Mouse (Mus musculus): Measurements from ENCODE around the gene Ube4a. TPM values are rescaled to one million over a fixed set of nuclear protein-coding genes. Genes with fewer than 3 reads are reported as not detected.
"Not testable (repeated sequence)": the region's sequence is repeated elsewhere in the genome, so short reads cannot be mapped to it uniquely, and the experiment has no call there.

Gene Ube4a
- polyA plus RNA-seq, 1 experiment from 2014 or later = 32.0 TPM

DNA sequence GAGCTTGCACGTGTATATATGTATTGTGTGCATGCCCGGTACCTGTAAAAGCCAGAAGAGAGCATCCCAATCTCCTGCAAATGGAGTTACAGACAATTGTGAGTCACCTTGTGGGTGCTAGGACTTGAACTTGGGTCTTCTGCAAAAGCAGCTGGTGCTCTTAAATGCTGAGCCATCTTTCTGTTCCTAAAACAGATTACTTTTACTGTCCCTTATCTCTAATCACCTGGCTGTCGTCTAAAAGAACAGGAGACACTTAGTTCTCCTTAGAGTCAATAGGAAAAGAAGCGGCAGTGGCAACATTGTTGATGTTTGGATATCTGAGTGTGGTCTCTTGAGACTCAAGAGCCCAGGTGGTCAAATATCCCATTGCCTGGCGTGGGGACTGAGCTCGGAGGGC, 12.4 kb upstream of the Ube4a start:
- Histone ChIP-seq H3K4me1 (replicated peaks; ENCODE audit: control insufficient read depth, insufficient read depth, low read length) (no peaks in the 10 kb centered on the region), H3K4me2 (ENCODE audit: low read depth, low read length, severe bottlenecking) (no peak overlapping the region), H3K27me3 (ENCODE audit: control insufficient read depth, insufficient read depth, low read length) (no peaks in the 10 kb centered on the region), H3K9ac (ENCODE audit: low read length) (no peak overlapping the region), H3K36me3 (ENCODE audit: control insufficient read depth, insufficient read depth, low read length) (no peaks in the 10 kb centered on the region), H3K4me3 (ENCODE audit: low read depth, low read length) (no peak overlapping the region), H3K9me3 (ENCODE audit: control insufficient read depth, low read length) (no peaks in the 10 kb centered on the region), H3K27ac (ENCODE audit: low read depth, low read length) (no peak overlapping the region)
- WGBS = 78% methylated on average over 6 of the region's 6 CpGs
- DNase-seq (ENCODE audit: low spot score) = no peak
- no peak for ATAC-seq (replicated peaks; ENCODE audit: low FRiP score)

DNA sequence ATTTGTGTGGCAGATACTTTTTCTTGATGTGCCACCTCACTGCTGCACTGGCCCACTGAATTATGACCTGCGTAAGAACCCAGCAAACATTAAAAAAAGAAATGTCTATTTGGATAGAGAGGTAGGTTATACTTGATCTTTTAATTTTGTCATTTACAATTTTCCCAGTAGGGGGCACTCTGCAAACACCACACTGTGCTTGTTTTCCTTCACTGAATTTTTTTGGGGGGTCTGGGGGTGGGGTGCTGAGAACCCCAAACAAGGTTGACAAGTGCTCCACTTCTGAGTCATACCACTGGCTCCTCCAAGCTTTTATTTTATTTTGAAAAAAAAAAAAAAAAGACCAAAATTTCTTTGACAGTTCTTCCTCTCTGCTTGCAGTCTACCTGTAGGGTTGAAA, 4.0 kb upstream of the Ube4a start:
- Histone ChIP-seq H3K4me3 (ENCODE audit: low read depth, low read length) (no peak overlapping the region), H3K4me2 (ENCODE audit: low read depth, low read length, severe bottlenecking) (no peak overlapping the region), H3K9ac (ENCODE audit: low read length) (no peak overlapping the region), H3K4me1 (replicated peaks; ENCODE audit: control insufficient read depth, insufficient read depth, low read length) (peaks cover 8% of the 10 kb centered on the region; the same call in 1 of the 2 replicates), H3K27ac (ENCODE audit: low read depth, low read length) (no peak overlapping the region), H3K9me3 (ENCODE audit: control insufficient read depth, low read length) (no peaks in the 10 kb centered on the region), H3K27me3 (ENCODE audit: control insufficient read depth, insufficient read depth, low read length) (no peaks in the 10 kb centered on the region), H3K36me3 (ENCODE audit: control insufficient read depth, insufficient read depth, low read length) (no peaks in the 10 kb centered on the region)
- ATAC-seq (replicated peaks; ENCODE audit: low FRiP score) (no peak), DNase-seq (ENCODE audit: low spot score) (no peak)
- WGBS = 82% methylated on average over 1 of the region's 1 CpGs

DNA sequence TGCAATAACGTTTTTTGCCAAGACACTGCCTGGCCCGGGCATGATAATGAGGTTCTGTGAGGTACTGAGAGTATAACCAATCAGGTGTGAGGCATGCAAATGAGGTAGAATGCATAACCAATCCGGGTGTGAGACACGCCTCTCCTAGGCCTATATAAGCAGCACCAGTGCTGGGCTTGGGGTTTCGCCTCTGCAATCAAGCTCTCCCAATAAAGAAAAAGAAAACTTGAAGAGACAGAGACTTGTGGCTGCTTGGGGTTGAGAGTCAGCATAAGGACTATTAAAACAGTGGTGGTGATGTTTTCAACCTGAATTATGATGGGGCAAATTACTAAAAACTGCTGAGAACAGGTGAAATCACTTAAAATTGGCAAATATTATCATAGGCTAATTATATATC, 2.4 kb upstream of the Ube4a start:
- not testable (repeated sequence) for DNase-seq (ENCODE audit: low spot score); H3K9me3 ChIP-seq (ENCODE audit: control insufficient read depth, low read length); H3K4me2 ChIP-seq (ENCODE audit: low read depth, low read length, severe bottlenecking); H3K4me1 ChIP-seq (replicated peaks; ENCODE audit: control insufficient read depth, insufficient read depth, low read length); ATAC-seq (replicated peaks; ENCODE audit: low FRiP score); H3K27me3 ChIP-seq (ENCODE audit: control insufficient read depth, insufficient read depth, low read length); H3K4me3 ChIP-seq (ENCODE audit: low read depth, low read length); H3K27ac ChIP-seq (ENCODE audit: low read depth, low read length); H3K36me3 ChIP-seq (ENCODE audit: control insufficient read depth, insufficient read depth, low read length); H3K9ac ChIP-seq (ENCODE audit: low read length)
- 91% methylated on average over 5 of the region's 5 CpGs for WGBS

DNA sequence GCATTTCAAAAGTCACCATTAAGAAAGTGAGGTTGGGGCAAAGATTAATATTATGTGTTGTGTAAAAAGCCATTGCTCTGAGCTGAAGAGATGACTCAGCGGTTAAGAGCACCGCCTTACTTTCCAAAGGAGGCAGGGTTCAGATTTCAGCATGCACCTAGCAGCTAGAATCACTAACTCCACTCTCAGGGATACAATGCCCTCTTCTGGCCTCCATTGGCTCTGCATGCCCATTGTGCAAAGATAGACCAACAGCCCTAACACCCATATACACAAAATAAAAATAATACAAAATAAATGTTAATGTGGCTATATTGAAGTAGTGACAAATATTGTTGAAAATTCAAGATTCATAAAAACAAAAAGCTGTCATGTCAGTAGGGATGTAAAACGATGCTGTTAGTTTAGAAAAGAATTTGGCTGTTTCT, 1.4 kb upstream of the Ube4a start:
- WGBS = 25% methylated on average over 3 of the region's 3 CpGs
- DNase-seq (ENCODE audit: low spot score) = peak; percentile 65

DNA sequence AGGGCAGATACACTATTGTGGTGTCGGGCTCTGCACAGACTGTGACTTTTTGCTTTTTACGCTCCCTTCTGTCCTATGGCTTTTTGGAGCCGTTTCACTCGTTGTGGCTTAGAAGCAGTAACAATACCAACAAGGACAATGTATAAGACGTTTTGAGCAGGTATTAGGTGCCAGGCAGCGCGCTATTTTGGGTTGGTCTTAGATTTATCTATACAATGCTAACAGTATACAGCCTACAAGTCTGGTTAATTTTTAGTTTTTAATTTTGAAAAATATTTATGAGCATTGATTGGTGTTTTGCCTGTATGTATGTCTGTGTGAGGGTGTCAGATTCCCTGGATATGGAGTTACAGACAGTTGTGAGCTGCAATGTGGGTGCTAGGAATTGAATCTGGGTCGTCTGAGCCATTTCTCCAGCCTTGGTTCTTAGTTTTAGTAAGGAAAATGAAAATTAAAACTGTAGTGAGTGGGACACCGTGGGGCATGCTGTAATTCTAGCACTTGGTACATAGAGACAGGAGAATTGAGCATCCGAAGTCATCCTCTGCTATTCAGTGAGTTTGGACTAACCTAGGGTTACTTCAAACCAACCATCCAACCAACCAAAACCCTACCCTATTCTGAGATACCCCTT, 550 bp upstream of the Ube4a start:
- ATAC-seq (replicated peaks; ENCODE audit: low FRiP score) (no peak), DNase-seq (ENCODE audit: low spot score) (no peak)
- Histone ChIP-seq H3K4me2 (ENCODE audit: low read depth, low read length, severe bottlenecking) (peak overlapping the region; percentile 68), H3K27ac (ENCODE audit: low read depth, low read length) (no peak overlapping the region), H3K9me3 (ENCODE audit: control insufficient read depth, low read length) (no peaks in the 10 kb centered on the region), H3K4me3 (ENCODE audit: low read depth, low read length) (peak overlapping the region; percentile 86), H3K36me3 (ENCODE audit: control insufficient read depth, insufficient read depth, low read length) (no peaks in the 10 kb centered on the region), H3K4me1 (replicated peaks; ENCODE audit: control insufficient read depth, insufficient read depth, low read length) (peaks cover 8% of the 10 kb centered on the region; the same call in 1 of the 2 replicates), H3K27me3 (ENCODE audit: control insufficient read depth, insufficient read depth, low read length) (no peaks in the 10 kb centered on the region), H3K9ac (ENCODE audit: low read length) (peak overlapping the region; percentile 48; the same call in 1 of the 2 replicates)
- 14% methylated on average over 10 of the region's 10 CpGs for WGBS

More for the DNA sequence above, 1.4 kb upstream of the Ube4a start:
- Histone ChIP-seq H3K9ac (ENCODE audit: low read length) (no peak overlapping the region), H3K27ac (ENCODE audit: low read depth, low read length) (no peak overlapping the region), H3K36me3 (ENCODE audit: control insufficient read depth, insufficient read depth, low read length) (no peaks in the 10 kb centered on the region), H3K4me3 (ENCODE audit: low read depth, low read length) (no peak overlapping the region), H3K4me2 (ENCODE audit: low read depth, low read length, severe bottlenecking) (no peak overlapping the region), H3K9me3 (ENCODE audit: control insufficient read depth, low read length) (no peaks in the 10 kb centered on the region), H3K27me3 (ENCODE audit: control insufficient read depth, insufficient read depth, low read length) (no peaks in the 10 kb centered on the region), H3K4me1 (replicated peaks; ENCODE audit: control insufficient read depth, insufficient read depth, low read length) (peaks cover 8% of the 10 kb centered on the region; the same call in 1 of the 2 replicates)
- no peak for ATAC-seq (replicated peaks; ENCODE audit: low FRiP score)

DNA sequence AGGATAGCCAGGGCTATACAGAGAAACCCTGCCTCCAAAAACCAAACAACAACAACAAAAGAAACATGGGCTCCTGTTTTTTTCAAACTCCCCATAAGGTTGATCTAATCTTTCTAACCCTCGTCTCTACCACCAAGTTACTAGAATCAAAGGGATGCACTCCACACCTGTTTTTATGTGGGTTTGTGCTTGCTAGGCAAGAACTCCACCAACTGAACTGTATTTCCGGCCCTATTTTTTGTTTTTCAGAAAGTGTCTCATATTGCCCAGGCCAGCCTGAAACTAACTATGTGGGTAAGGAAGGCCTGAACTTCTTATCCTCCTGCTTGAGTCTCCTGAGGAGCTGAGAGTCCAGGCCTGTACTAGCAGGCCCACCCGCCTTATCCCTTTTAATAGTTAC, 11.0 kb downstream of the Ube4a start:
- H3K9ac ChIP-seq (ENCODE audit: low read length) = no peak overlapping the region
- no peaks in the 10 kb centered on the region for H3K4me1 ChIP-seq (replicated peaks; ENCODE audit: control insufficient read depth, insufficient read depth, low read length)
- WGBS = 87% methylated on average over 3 of the region's 3 CpGs
- H3K4me2 ChIP-seq (ENCODE audit: low read depth, low read length, severe bottlenecking) = no peak overlapping the region
- no peak overlapping the region for H3K4me3 ChIP-seq (ENCODE audit: low read depth, low read length)
- DNase-seq (ENCODE audit: low spot score) (no peak), ATAC-seq (replicated peaks; ENCODE audit: low FRiP score) (no peak)
- H3K9me3 ChIP-seq (ENCODE audit: control insufficient read depth, low read length) = no peaks in the 10 kb centered on the region
- no peaks in the 10 kb centered on the region; the same call in none of the 2 replicates for H3K36me3 ChIP-seq (ENCODE audit: control insufficient read depth, insufficient read depth, low read length)
- no peaks in the 10 kb centered on the region for H3K27me3 ChIP-seq (ENCODE audit: control insufficient read depth, insufficient read depth, low read length)
- H3K27ac ChIP-seq (ENCODE audit: low read depth, low read length) = no peak overlapping the region

DNA sequence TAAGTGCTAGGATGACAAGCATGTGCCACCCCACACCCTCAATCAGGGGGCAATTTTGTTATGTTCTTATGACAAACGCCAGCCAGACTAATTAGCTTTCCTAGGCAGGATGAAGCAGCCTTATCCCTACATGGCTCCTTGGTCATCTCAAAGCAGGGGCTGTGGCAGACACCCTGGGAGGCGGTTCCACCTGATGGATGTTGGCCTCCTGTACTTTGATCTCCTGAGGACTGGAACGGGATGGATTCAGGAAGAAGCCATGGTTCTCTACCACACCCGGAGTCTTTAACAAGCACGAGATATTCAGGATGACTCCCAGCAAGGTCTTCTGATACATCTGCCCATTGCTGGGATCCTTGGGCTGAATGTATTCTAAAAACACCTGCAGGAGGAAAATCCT, 17.6 kb downstream of the Ube4a start:
- Histone ChIP-seq H3K36me3 (ENCODE audit: control insufficient read depth, insufficient read depth, low read length) (no peaks in the 10 kb centered on the region; the same call in none of the 2 replicates), H3K4me2 (ENCODE audit: low read depth, low read length, severe bottlenecking) (no peak overlapping the region), H3K27me3 (ENCODE audit: control insufficient read depth, insufficient read depth, low read length) (no peaks in the 10 kb centered on the region), H3K4me1 (replicated peaks; ENCODE audit: control insufficient read depth, insufficient read depth, low read length) (no peaks in the 10 kb centered on the region), H3K4me3 (ENCODE audit: low read depth, low read length) (no peak overlapping the region), H3K27ac (ENCODE audit: low read depth, low read length) (no peak overlapping the region), H3K9ac (ENCODE audit: low read length) (no peak overlapping the region), H3K9me3 (ENCODE audit: control insufficient read depth, low read length) (no peaks in the 10 kb centered on the region)
- WGBS = 91% methylated on average over 5 of the region's 5 CpGs
- ATAC-seq (replicated peaks; ENCODE audit: low FRiP score) (no peak), DNase-seq (ENCODE audit: low spot score) (no peak)

DNA sequence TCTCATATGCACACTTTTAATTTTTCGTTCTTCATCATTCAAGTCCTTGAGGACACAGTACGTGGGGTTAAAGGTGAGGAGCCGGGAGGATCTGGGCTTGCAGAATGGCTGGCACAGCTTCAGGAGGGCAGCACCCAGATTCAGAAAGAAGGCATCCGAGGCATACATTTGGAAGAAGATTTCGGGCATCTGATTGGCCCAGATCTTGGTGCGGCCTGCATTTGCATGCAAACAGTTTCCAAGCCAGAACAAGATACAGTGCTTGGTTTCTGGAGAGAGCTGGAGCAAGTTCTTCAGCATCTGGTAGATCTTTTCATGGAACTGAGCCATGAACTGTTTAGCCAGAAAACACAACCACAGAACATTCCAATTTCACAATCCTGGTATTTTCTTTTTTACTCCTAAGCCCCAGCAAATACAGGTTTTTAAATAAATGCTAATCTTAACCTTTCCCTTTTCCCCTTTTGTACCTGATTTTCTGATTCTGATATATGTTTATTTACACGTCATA, 19.2 kb downstream of the Ube4a start:
- Histone ChIP-seq H3K9me3 (ENCODE audit: control insufficient read depth, low read length) (no peaks in the 10 kb centered on the region), H3K4me1 (replicated peaks; ENCODE audit: control insufficient read depth, insufficient read depth, low read length) (no peaks in the 10 kb centered on the region), H3K4me3 (ENCODE audit: low read depth, low read length) (no peak overlapping the region), H3K36me3 (ENCODE audit: control insufficient read depth, insufficient read depth, low read length) (no peaks in the 10 kb centered on the region; the same call in none of the 2 replicates), H3K27ac (ENCODE audit: low read depth, low read length) (no peak overlapping the region), H3K4me2 (ENCODE audit: low read depth, low read length, severe bottlenecking) (no peak overlapping the region), H3K9ac (ENCODE audit: low read length) (no peak overlapping the region), H3K27me3 (ENCODE audit: control insufficient read depth, insufficient read depth, low read length) (no peaks in the 10 kb centered on the region)
- DNase-seq (ENCODE audit: low spot score) = no peak
- WGBS = 89% methylated on average over 7 of the region's 7 CpGs
- ATAC-seq (replicated peaks; ENCODE audit: low FRiP score) = no peak

DNA sequence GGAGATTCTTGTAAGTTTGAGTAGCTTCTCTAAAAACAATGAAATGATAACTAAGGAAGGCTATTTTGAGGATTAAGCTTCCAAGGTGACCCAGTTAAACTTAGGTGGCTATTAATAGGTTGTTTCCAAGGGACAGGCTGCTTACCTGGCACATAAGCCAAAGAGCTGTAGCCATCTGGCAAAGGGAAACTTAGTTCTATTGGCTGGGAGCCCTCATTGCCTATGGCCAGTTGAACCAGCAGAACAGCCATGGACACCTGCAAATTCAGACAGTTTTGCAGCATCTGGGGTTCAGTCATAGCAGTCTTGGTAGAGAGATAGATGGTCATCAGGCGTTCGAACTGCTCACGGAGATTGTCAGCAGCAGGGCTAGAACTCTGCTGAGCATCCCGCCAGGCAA, 23.0 kb downstream of the Ube4a start:
- Histone ChIP-seq H3K9ac (ENCODE audit: low read length) (no peak overlapping the region), H3K27me3 (ENCODE audit: control insufficient read depth, insufficient read depth, low read length) (no peaks in the 10 kb centered on the region), H3K4me1 (replicated peaks; ENCODE audit: control insufficient read depth, insufficient read depth, low read length) (no peaks in the 10 kb centered on the region), H3K4me2 (ENCODE audit: low read depth, low read length, severe bottlenecking) (no peak overlapping the region), H3K27ac (ENCODE audit: low read depth, low read length) (no peak overlapping the region), H3K9me3 (ENCODE audit: control insufficient read depth, low read length) (no peaks in the 10 kb centered on the region), H3K4me3 (ENCODE audit: low read depth, low read length) (no peak overlapping the region), H3K36me3 (ENCODE audit: control insufficient read depth, insufficient read depth, low read length) (no peaks in the 10 kb centered on the region; the same call in 1 of the 2 replicates)
- DNase-seq (ENCODE audit: low spot score) = no peak
- no peak for ATAC-seq (replicated peaks; ENCODE audit: low FRiP score)
- 95% methylated on average over 4 of the region's 4 CpGs for WGBS
